Mouse (Mus musculus): ENCODE data around the gene Ralgds.

DNA sequence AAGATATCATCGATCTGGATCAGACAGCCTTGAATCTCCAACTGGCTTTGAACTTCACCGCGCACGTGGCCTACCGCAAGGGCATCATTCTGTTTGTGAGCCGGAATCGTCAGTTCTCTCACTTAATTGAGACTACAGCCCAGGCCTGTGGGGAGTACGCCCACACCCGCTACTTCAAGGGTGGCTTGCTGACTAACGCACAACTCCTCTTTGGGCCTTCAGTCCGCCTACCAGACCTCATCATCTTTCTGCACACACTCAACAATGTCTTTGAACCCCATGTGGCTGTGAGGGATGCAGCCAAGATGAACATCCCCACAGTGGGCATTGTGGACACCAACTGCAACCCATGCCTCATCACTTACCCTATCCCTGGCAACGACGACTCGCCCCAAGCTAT lies 43.5 kb upstream of the Ralgds start:
- TF ChIP-seq CTCF (IDR thresholded peaks at IDR 0.05; ENCODE audit: low read depth) (no peak), EP300 (IDR thresholded peaks at IDR 0.05; ENCODE audit: low read depth) (no peak)
